In genomic region chr5:50057612-50058420, GRCm38 (mm10) we compare ENCODE assay signal across 8 mouse cellular contexts. TPM values are rescaled to one million over a fixed set of nuclear protein-coding genes. Genes with fewer than 3 reads are reported as not detected.
A peak's percentile ranks its signal among the peaks of the same experiment; 100 is the strongest.
DNase-seq lines count a peak whose midpoint lies in the region; ATAC-seq and TF ChIP-seq lines count a peak whose summit lies in the region.

No protein-coding gene starts in this region.

- H3K27ac ChIP-seq in layer of hippocampus, adult 2 months: peak overlapping the region; percentile 59; the same call in 1 of the 2 replicates
- H3K27ac ChIP-seq in heart, postnatal 0 days (ENCODE audit: low read depth): peak overlapping the region; percentile 87
- H3K27ac ChIP-seq in lung, embryonic 15.5 days: peak overlapping the region; percentile 87
- H3K27ac ChIP-seq in stomach, embryonic 15.5 days: peak overlapping the region; percentile 86

- H3K4me2 ChIP-seq in heart, postnatal 0 days (ENCODE audit: low read depth, low read length): peak overlapping the region; percentile 95
- peak overlapping the region; percentile 65 for H3K4me2 ChIP-seq in lung, embryonic 15.5 days
- peak overlapping the region; percentile 79 for H3K4me2 ChIP-seq in stomach, embryonic 15.5 days

- no peak for TF ChIP-seq CTCF in layer of hippocampus, adult 2 months (conservative IDR thresholded peaks at IDR 0.05)
- no peak for TF ChIP-seq CTCF in heart, postnatal 0 days (IDR thresholded peaks at IDR 0.05; ENCODE audit: low read depth)

- H3K4me3 ChIP-seq in layer of hippocampus, adult 2 months: peak overlapping the region; percentile 76
- H3K4me3 ChIP-seq in heart, postnatal 0 days (ENCODE audit: low read depth, low read length): peak overlapping the region; percentile 92
- peak overlapping the region; percentile 89 for H3K4me3 ChIP-seq in lung, embryonic 15.5 days
- peak overlapping the region; percentile 95 for H3K4me3 ChIP-seq in stomach, embryonic 15.5 days (replicated peaks)

- no peaks in the 10 kb centered on the region for H3K27me3 ChIP-seq in heart, postnatal 0 days (ENCODE audit: control insufficient read depth, insufficient read depth, low read length)
- H3K27me3 ChIP-seq in lung, embryonic 15.5 days: no peaks in the 10 kb centered on the region
- H3K27me3 ChIP-seq in stomach, embryonic 15.5 days (replicated peaks): no peaks in the 10 kb centered on the region

- H3K9ac ChIP-seq in heart, postnatal 0 days (replicated peaks; ENCODE audit: low read depth, low read length): peak overlapping the region; percentile 94
- peak overlapping the region; percentile 96 for H3K9ac ChIP-seq in lung, embryonic 15.5 days
- peak overlapping the region; percentile 90 for H3K9ac ChIP-seq in stomach, embryonic 15.5 days

- H3K9me3 ChIP-seq in heart, postnatal 0 days (replicated peaks; ENCODE audit: control insufficient read depth, low read length): no peaks in the 10 kb centered on the region
- H3K9me3 ChIP-seq in lung, embryonic 15.5 days: no peaks in the 10 kb centered on the region
- no peaks in the 10 kb centered on the region for H3K9me3 ChIP-seq in stomach, embryonic 15.5 days

- H3K36me3 ChIP-seq in heart, postnatal 0 days (replicated peaks; ENCODE audit: control insufficient read depth, insufficient read depth, low read length): no peaks in the 10 kb centered on the region
- no peaks in the 10 kb centered on the region for H3K36me3 ChIP-seq in lung, embryonic 15.5 days
- no peaks in the 10 kb centered on the region for H3K36me3 ChIP-seq in stomach, embryonic 15.5 days

- peak; percentile 25; the same call in 1 of the 2 replicates for ATAC-seq in heart, postnatal 0 days (ENCODE audit: insufficient read depth, low read depth)
- ATAC-seq in lung, embryonic 15.5 days (ENCODE audit: borderline replicate concordance, extremely low read depth, low FRiP score, low TSS enrichment): peak; percentile 9; the same call in 1 of the 2 replicates
- ATAC-seq in stomach, embryonic 15.5 days (ENCODE audit: insufficient read depth, low FRiP score, low read depth): peak; percentile 12; the same call in 1 of the 2 replicates
- no peak for ATAC-seq in monocyte, adult 5-6 weeks (replicated peaks; ENCODE audit: insufficient number of reproducible peaks, low FRiP score, low TSS enrichment, poor library complexity, severe bottlenecking)

- DNase-seq in layer of hippocampus, adult 2 months (ENCODE audit: low spot score in 2 of 2): no peak
- no peak for DNase-seq in layer of hippocampus, adult 9-10 months (ENCODE audit: low spot score)
- DNase-seq in embryo, embryonic 10 days (ENCODE audit: low spot score): peak; percentile 52
- DNase-seq in heart, postnatal 0 days (ENCODE audit: low spot score): no peak
- DNase-seq in ovary, postnatal 10 days (ENCODE audit: low spot score): no peak

- TF ChIP-seq EP300 in heart, postnatal 0 days (IDR thresholded peaks at IDR 0.05; ENCODE audit: low read depth): no peak

- peaks cover 19% of the 10 kb centered on the region for H3K4me1 ChIP-seq in heart, postnatal 0 days (ENCODE audit: control insufficient read depth, insufficient read depth)
- peaks cover 16% of the 10 kb centered on the region for H3K4me1 ChIP-seq in lung, embryonic 15.5 days
- peaks cover 16% of the 10 kb centered on the region for H3K4me1 ChIP-seq in stomach, embryonic 15.5 days

- WGBS in heart, postnatal 0 days: 6% methylated on average over 26 of the region's 26 CpGs
- 1% methylated on average over 26 of the region's 26 CpGs for WGBS in lung, embryonic 15.5 days
- WGBS in stomach, embryonic 15.5 days: 4% methylated on average over 26 of the region's 26 CpGs

RNA-seq across cellular contexts. Expression of gene Adgra3, which starts 1.0 kb away (rescaled TPM):
- total RNA-seq in layer of hippocampus, adult 2 months (2021): 10 to 100 TPM; 14.5 to 21.6 TPM
- 32.7 and 38.3 TPM in 2 replicates for total RNA-seq in heart, postnatal 0 days (2014; rRNA removed; ENCODE audit: low replicate concordance)
- 6.7 and 7.1 TPM in 2 replicates for polyA plus RNA-seq in heart, postnatal 0 days (2015; fragmentation: Nextera tagmentation; extraction: Ambion mirVana)
- 25.2 and 25.4 TPM in 2 replicates for polyA plus RNA-seq in lung, embryonic 15.5 days (2015; fragmentation: Nextera tagmentation; extraction: Ambion mirVana)
- 20.2 and 21.5 TPM in 2 replicates for polyA plus RNA-seq in stomach, embryonic 15.5 days (2015; fragmentation: Nextera tagmentation; extraction: Ambion mirVana)
- 0.29 to 1.6 TPM (median 0.85 TPM) in 3 replicates for total RNA-seq in monocyte, adult 5-6 weeks (2017)
